Mouse (Mus musculus): Measurements from ENCODE around the gene Sfrp5. TPM values are rescaled to one million over a fixed set of nuclear protein-coding genes. Genes with fewer than 3 reads are reported as not detected.

Gene Sfrp5
- polyA plus RNA-seq, 1 experiment from 2014 or later: 0.21 TPM

- H3K9me3 ChIP-seq (replicated peaks; ENCODE audit: low read length): no peaks in the 10 kb centered on the region
- no peak overlapping the region for H3K4me2 ChIP-seq (ENCODE audit: low read length)
- H3K4me3 ChIP-seq (replicated peaks; ENCODE audit: low read depth, low read length): no peak overlapping the region
- DNase-seq (ENCODE audit: low spot score): no peak
- no peaks in the 10 kb centered on the region for H3K27me3 ChIP-seq (ENCODE audit: insufficient read depth, low read length)
- H3K9ac ChIP-seq (ENCODE audit: low read depth, low read length): no peak overlapping the region
- no peaks in the 10 kb centered on the region for H3K4me1 ChIP-seq (replicated peaks; ENCODE audit: insufficient read depth, low read length)
- H3K27ac ChIP-seq: no peak overlapping the region
- ATAC-seq (replicated peaks; ENCODE audit: low FRiP score, low read depth): no peak
- H3K36me3 ChIP-seq (ENCODE audit: insufficient read depth, low read length): peaks cover 39% of the 10 kb centered on the region
- no peak for TF ChIP-seq CTCF (IDR thresholded peaks at IDR 0.05; ENCODE audit: low read depth)
- 67% methylated on average over 4 of the region's 4 CpGs for WGBS
Observed at GRCm38 (mm10) chr19:42189735-42190134, 12.3 kb downstream of the Sfrp5 start.

GRCm38 (mm10) chr19:42182673-42183072 is 19.4 kb downstream of the Sfrp5 start:
- Histone ChIP-seq H3K9me3 (replicated peaks; ENCODE audit: low read length) (no peaks in the 10 kb centered on the region), H3K27me3 (ENCODE audit: insufficient read depth, low read length) (no peaks in the 10 kb centered on the region), H3K4me3 (replicated peaks; ENCODE audit: low read depth, low read length) (no peak overlapping the region), H3K36me3 (ENCODE audit: insufficient read depth, low read length) (peaks cover 42% of the 10 kb centered on the region; the same call in 1 of the 2 replicates), H3K9ac (ENCODE audit: low read depth, low read length) (no peak overlapping the region), H3K4me2 (ENCODE audit: low read length) (no peak overlapping the region), H3K27ac (no peak overlapping the region), H3K4me1 (replicated peaks; ENCODE audit: insufficient read depth, low read length) (no peaks in the 10 kb centered on the region)
- peak; percentile 66 for TF ChIP-seq CTCF (IDR thresholded peaks at IDR 0.05; ENCODE audit: low read depth)
- 0 out of 2 replicates have a peak, but pooled peaks have one; percentile 36 for ATAC-seq (replicated peaks; ENCODE audit: low FRiP score, low read depth)
- no peak for DNase-seq (ENCODE audit: low spot score)
- 75% methylated on average over 6 of the region's 6 CpGs for WGBS

GRCm38 (mm10) chr19:42179356-42179755 is 22.7 kb downstream of the Sfrp5 start:
- peaks cover 36% of the 10 kb centered on the region; the same call in 1 of the 2 replicates for H3K36me3 ChIP-seq (ENCODE audit: insufficient read depth, low read length)
- no peak overlapping the region for H3K4me3 ChIP-seq (replicated peaks; ENCODE audit: low read depth, low read length)
- no peak for TF ChIP-seq CTCF (IDR thresholded peaks at IDR 0.05; ENCODE audit: low read depth)
- no peak overlapping the region for H3K27ac ChIP-seq
- H3K9ac ChIP-seq (ENCODE audit: low read depth, low read length): no peak overlapping the region
- ATAC-seq (replicated peaks; ENCODE audit: low FRiP score, low read depth) (no peak), DNase-seq (ENCODE audit: low spot score) (no peak)
- no peaks in the 10 kb centered on the region for H3K4me1 ChIP-seq (replicated peaks; ENCODE audit: insufficient read depth, low read length)
- H3K9me3 ChIP-seq (replicated peaks; ENCODE audit: low read length): no peaks in the 10 kb centered on the region
- no peaks in the 10 kb centered on the region for H3K27me3 ChIP-seq (ENCODE audit: insufficient read depth, low read length)
- no peak overlapping the region for H3K4me2 ChIP-seq (ENCODE audit: low read length)
- 90% methylated on average over 14 of the region's 14 CpGs for WGBS

GRCm38 (mm10) chr19:42177461-42177860 is 24.6 kb downstream of the Sfrp5 start:
- no peak for DNase-seq (ENCODE audit: low spot score)
- peaks cover 28% of the 10 kb centered on the region; the same call in 1 of the 2 replicates for H3K36me3 ChIP-seq (ENCODE audit: insufficient read depth, low read length)
- no peak overlapping the region for H3K4me2 ChIP-seq (ENCODE audit: low read length)
- no peak for TF ChIP-seq CTCF (IDR thresholded peaks at IDR 0.05; ENCODE audit: low read depth)
- H3K9ac ChIP-seq (ENCODE audit: low read depth, low read length): no peak overlapping the region
- no peak for ATAC-seq (replicated peaks; ENCODE audit: low FRiP score, low read depth)
- H3K27me3 ChIP-seq (ENCODE audit: insufficient read depth, low read length): no peaks in the 10 kb centered on the region
- H3K27ac ChIP-seq: no peak overlapping the region
- H3K4me1 ChIP-seq (replicated peaks; ENCODE audit: insufficient read depth, low read length): no peaks in the 10 kb centered on the region
- WGBS: 88% methylated on average over 2 of the region's 2 CpGs
- H3K9me3 ChIP-seq (replicated peaks; ENCODE audit: low read length): no peaks in the 10 kb centered on the region
- no peak overlapping the region for H3K4me3 ChIP-seq (replicated peaks; ENCODE audit: low read depth, low read length)

- ATAC-seq (replicated peaks; ENCODE audit: low FRiP score, low read depth): no peak
Observed at GRCm38 (mm10) chr19:42176841-42177240, 25.2 kb downstream of the Sfrp5 start.

GRCm38 (mm10) chr19:42170025-42170969 is 31.8 kb downstream of the Sfrp5 start:
- peak; percentile 27; the same call in 1 of the 2 replicates for TF ChIP-seq CTCF (IDR thresholded peaks at IDR 0.05; ENCODE audit: low read depth)
- Histone ChIP-seq H3K9ac (ENCODE audit: low read depth, low read length) (peak overlapping the region; percentile 91), H3K27me3 (ENCODE audit: insufficient read depth, low read length) (no peaks in the 10 kb centered on the region), H3K4me1 (replicated peaks; ENCODE audit: insufficient read depth, low read length) (peaks cover 14% of the 10 kb centered on the region), H3K27ac (peak overlapping the region; percentile 72), H3K4me3 (replicated peaks; ENCODE audit: low read depth, low read length) (peak overlapping the region; percentile 98), H3K9me3 (replicated peaks; ENCODE audit: low read length) (no peaks in the 10 kb centered on the region), H3K4me2 (ENCODE audit: low read length) (peak overlapping the region; percentile 95), H3K36me3 (ENCODE audit: insufficient read depth, low read length) (no peaks in the 10 kb centered on the region)
- peak; percentile 94 for DNase-seq (ENCODE audit: low spot score)
- 1% methylated on average over 53 of the region's 56 CpGs for WGBS
- peak; percentile 93 for ATAC-seq (replicated peaks; ENCODE audit: low FRiP score, low read depth)

More at GRCm38 (mm10) chr19:42176841-42177240, 25.2 kb downstream of the Sfrp5 start:
- Histone ChIP-seq H3K4me2 (ENCODE audit: low read length) (no peak overlapping the region), H3K9me3 (replicated peaks; ENCODE audit: low read length) (no peaks in the 10 kb centered on the region), H3K9ac (ENCODE audit: low read depth, low read length) (no peak overlapping the region), H3K4me1 (replicated peaks; ENCODE audit: insufficient read depth, low read length) (no peaks in the 10 kb centered on the region), H3K36me3 (ENCODE audit: insufficient read depth, low read length) (peaks cover 28% of the 10 kb centered on the region; the same call in 1 of the 2 replicates), H3K27me3 (ENCODE audit: insufficient read depth, low read length) (no peaks in the 10 kb centered on the region), H3K4me3 (replicated peaks; ENCODE audit: low read depth, low read length) (no peak overlapping the region), H3K27ac (no peak overlapping the region)
- DNase-seq (ENCODE audit: low spot score): no peak
- no peak for TF ChIP-seq CTCF (IDR thresholded peaks at IDR 0.05; ENCODE audit: low read depth)
- 92% methylated on average over 7 of the region's 7 CpGs for WGBS
